Mouse (Mus musculus): ENCODE measurements around the gene Pid1. TPM values are rescaled to one million over a fixed set of nuclear protein-coding genes. Genes with fewer than 3 reads are reported as not detected.

Gene Pid1
- total RNA-seq, 2 experiments from 2014 or later, result 41.9 to 42.1 TPM

- no peak for TF ChIP-seq CTCF (IDR thresholded peaks at IDR 0.05)
- no peak overlapping the region for H3K4me3 ChIP-seq
- intact Hi-C loops (cut with DNase I), result no loop called here
- no peak overlapping the region for H3K27ac ChIP-seq
- DNase-seq (ENCODE audit: extremely low spot score in 1 of 2, low spot score in 2 of 2), result peak in 1 of 2 experiments; percentile 37
Measured at GRCm38 (mm10) chr1:84203494-84203893, 160.5 kb downstream of the Pid1 start.

- intact Hi-C loops (cut with DNase I), result no loop called here
- no peak overlapping the region for H3K4me3 ChIP-seq
- no peak for TF ChIP-seq CTCF (IDR thresholded peaks at IDR 0.05)
- DNase-seq (ENCODE audit: extremely low spot score in 1 of 2, low spot score in 2 of 2), result no peak
- no peak overlapping the region for H3K27ac ChIP-seq
Measured at GRCm38 (mm10) chr1:84199890-84200289, 164.1 kb downstream of the Pid1 start.

- intact Hi-C loops (cut with DNase I), result no loop called here
- no peak for TF ChIP-seq CTCF (IDR thresholded peaks at IDR 0.05)
- Histone ChIP-seq H3K4me3 (no peak overlapping the region), H3K27ac (no peak overlapping the region)
- no peak for DNase-seq (ENCODE audit: extremely low spot score in 1 of 2, low spot score in 2 of 2)
Measured at GRCm38 (mm10) chr1:84198887-84199286, 165.1 kb downstream of the Pid1 start.

GRCm38 (mm10) chr1:84192167-84192566, 171.8 kb downstream of the Pid1 start:
- no peak for TF ChIP-seq CTCF (IDR thresholded peaks at IDR 0.05)
- DNase-seq (ENCODE audit: extremely low spot score in 1 of 2, low spot score in 2 of 2), result no peak
- H3K27ac ChIP-seq, result no peak overlapping the region
- no peak overlapping the region for H3K4me3 ChIP-seq
- intact Hi-C loops (cut with DNase I), result no loop called here

GRCm38 (mm10) chr1:84189446-84189845, 174.5 kb downstream of the Pid1 start:
- DNase-seq (ENCODE audit: extremely low spot score in 1 of 2, low spot score in 2 of 2), result no peak
- Histone ChIP-seq H3K27ac (no peak overlapping the region), H3K4me3 (no peak overlapping the region)
- TF ChIP-seq CTCF (IDR thresholded peaks at IDR 0.05), result no peak
- intact Hi-C loops (cut with DNase I), result no loop called here

- Histone ChIP-seq H3K27ac (no peak overlapping the region), H3K4me3 (no peak overlapping the region)
- no peak for TF ChIP-seq CTCF (IDR thresholded peaks at IDR 0.05)
- DNase-seq (ENCODE audit: extremely low spot score in 1 of 2, low spot score in 2 of 2), result no peak
- intact Hi-C loops (cut with DNase I), result no loop called here
Measured at GRCm38 (mm10) chr1:84186756-84187437, 177.1 kb downstream of the Pid1 start.

GRCm38 (mm10) chr1:84177696-84178095, 186.3 kb downstream of the Pid1 start:
- TF ChIP-seq CTCF (IDR thresholded peaks at IDR 0.05), result no peak
- no peak for DNase-seq (ENCODE audit: extremely low spot score in 1 of 2, low spot score in 2 of 2)
- no peak overlapping the region; the same call in 1 of the 2 replicates for H3K27ac ChIP-seq
- H3K4me3 ChIP-seq, result no peak overlapping the region
- intact Hi-C loops (cut with DNase I), result no loop called here

GRCm38 (mm10) chr1:84177033-84177432, 186.9 kb downstream of the Pid1 start:
- intact Hi-C loops (cut with DNase I), result no loop called here

GRCm38 (mm10) chr1:84172941-84173340, 191.0 kb downstream of the Pid1 start:
- Histone ChIP-seq H3K27ac (no peak overlapping the region), H3K4me3 (no peak overlapping the region)
- no peak for DNase-seq (ENCODE audit: extremely low spot score in 1 of 2, low spot score in 2 of 2)
- intact Hi-C loops (cut with DNase I), result no loop called here
- no peak for TF ChIP-seq CTCF (IDR thresholded peaks at IDR 0.05)

More at GRCm38 (mm10) chr1:84177033-84177432, 186.9 kb downstream of the Pid1 start:
- no peak overlapping the region for H3K4me3 ChIP-seq
- peak overlapping the region; percentile 44; the same call in 1 of the 2 replicates for H3K27ac ChIP-seq
- no peak for DNase-seq (ENCODE audit: extremely low spot score in 1 of 2, low spot score in 2 of 2)
- no peak for TF ChIP-seq CTCF (IDR thresholded peaks at IDR 0.05)

GRCm38 (mm10) chr1:84157790-84158189, 206.2 kb downstream of the Pid1 start:
- intact Hi-C loops (cut with DNase I), result no loop called here
- H3K4me3 ChIP-seq, result no peak overlapping the region
- TF ChIP-seq CTCF (IDR thresholded peaks at IDR 0.05), result no peak

GRCm38 (mm10) chr1:84155585-84155930, 208.4 kb downstream of the Pid1 start:
- DNase-seq (ENCODE audit: extremely low spot score in 1 of 2, low spot score in 2 of 2), result no peak
- no peak overlapping the region for H3K27ac ChIP-seq
- intact Hi-C loops (cut with DNase I), result no loop called here
- no peak overlapping the region for H3K4me3 ChIP-seq
- TF ChIP-seq CTCF (IDR thresholded peaks at IDR 0.05), result no peak

More at GRCm38 (mm10) chr1:84157790-84158189, 206.2 kb downstream of the Pid1 start:
- H3K27ac ChIP-seq, result no peak overlapping the region
- no peak for DNase-seq (ENCODE audit: extremely low spot score in 1 of 2, low spot score in 2 of 2)

- no peak overlapping the region for H3K27ac ChIP-seq
- no peak overlapping the region for H3K4me3 ChIP-seq
- DNase-seq (ENCODE audit: extremely low spot score in 1 of 2, low spot score in 2 of 2), result no peak
- no peak for TF ChIP-seq CTCF (IDR thresholded peaks at IDR 0.05)
- intact Hi-C loops (cut with DNase I), result loop anchor here (5.0 kb wide), 1 partner anchor 408 kb away; no protein-coding TSS in a partner anchor
Measured at GRCm38 (mm10) chr1:84154725-84155584, 209.0 kb downstream of the Pid1 start.
